Mouse (Mus musculus): ENCODE data around the gene Drd4. TPM values are rescaled to one million over a fixed set of nuclear protein-coding genes. Genes with fewer than 3 reads are reported as not detected.
"Not testable (repeated sequence)": the region's sequence is repeated elsewhere in the genome, so short reads cannot be mapped to it uniquely, and the experiment has no call there.

The Drd4 gene
- polyA plus RNA-seq (2015; fragmentation: Nextera tagmentation; extraction: Ambion mirVana): 0.18 and 0.22 TPM in 2 replicates

DNA sequence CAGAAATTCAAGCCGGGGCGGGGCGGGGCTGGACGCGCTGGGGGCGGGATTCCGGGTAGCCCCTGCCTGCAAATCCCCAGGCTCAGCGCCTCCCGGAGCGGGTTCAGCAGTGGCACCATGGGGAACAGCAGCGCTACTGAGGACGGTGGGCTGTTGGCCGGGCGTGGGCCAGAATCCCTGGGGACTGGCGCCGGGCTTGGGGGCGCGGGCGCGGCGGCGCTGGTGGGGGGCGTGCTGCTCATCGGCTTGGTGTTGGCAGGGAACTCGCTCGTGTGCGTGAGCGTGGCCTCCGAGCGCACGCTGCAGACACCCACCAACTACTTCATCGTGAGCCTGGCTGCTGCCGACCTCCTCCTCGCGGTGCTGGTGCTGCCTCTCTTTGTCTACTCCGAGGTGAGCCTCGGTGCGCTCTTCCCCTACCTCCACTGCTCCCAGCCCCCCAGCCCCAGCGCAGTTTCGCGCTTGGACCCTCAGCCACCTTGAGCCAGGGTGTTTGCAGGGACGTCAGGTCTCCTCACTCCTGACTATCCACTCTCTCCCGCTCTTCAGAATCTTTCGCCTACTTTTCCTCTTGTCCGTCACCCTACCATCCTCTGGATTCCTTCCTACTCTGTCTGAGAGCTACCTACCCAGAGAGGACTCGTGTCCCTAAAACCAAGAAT lies at the start of gene Drd4:
Drd4 (plus strand) TSS at position 86 of the 662 bp plus-strand sequence.
- 3% methylated on average over 46 of the region's 46 CpGs for WGBS
- peak within 1 kb of the TSS; percentile 51 for H3K4me3 ChIP-seq
- H3K4me1 ChIP-seq (replicated peaks): peaks cover 28% of the 10 kb centered on the region
- H3K4me2 ChIP-seq: peak within 1 kb of the TSS; percentile 83
- H3K27ac ChIP-seq: no peak within 1 kb of the TSS
- no peaks in the 10 kb centered on the region for H3K36me3 ChIP-seq
- H3K9me3 ChIP-seq (replicated peaks): no peaks in the 10 kb centered on the region
- peak within 1 kb of the TSS; percentile 47 for H3K9ac ChIP-seq
- no peak; the same call in 1 of the 2 replicates for ATAC-seq (replicated peaks; ENCODE audit: insufficient number of reproducible peaks, insufficient read depth, low FRiP score, low read depth)
- peaks cover 56% of the 10 kb centered on the region for H3K27me3 ChIP-seq

DNA sequence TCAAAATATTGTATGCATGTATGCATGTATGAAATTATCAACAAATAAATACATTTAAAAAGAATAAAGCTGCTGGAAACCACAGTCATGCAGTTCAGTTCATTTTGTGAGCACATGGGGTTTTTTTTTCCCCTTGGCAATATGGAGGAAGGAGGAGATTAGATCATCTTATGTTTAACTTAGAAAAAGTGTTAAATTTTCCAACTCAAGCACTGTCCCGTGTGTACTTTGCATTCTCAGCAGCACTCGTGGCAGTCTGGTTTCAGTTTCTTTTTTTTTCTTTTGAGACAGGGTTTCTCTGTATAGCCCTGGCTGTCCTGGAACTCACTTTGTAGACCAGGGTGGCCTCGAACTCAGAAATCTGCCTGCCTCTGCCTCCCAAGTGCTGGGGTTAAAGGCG lies 41.3 kb upstream of the Drd4 start:
- not testable (repeated sequence) for H3K27me3 ChIP-seq; H3K9ac ChIP-seq; H3K4me2 ChIP-seq; H3K9me3 ChIP-seq (replicated peaks); H3K4me1 ChIP-seq (replicated peaks); ATAC-seq (replicated peaks; ENCODE audit: insufficient number of reproducible peaks, insufficient read depth, low FRiP score, low read depth); H3K4me3 ChIP-seq; H3K27ac ChIP-seq
- H3K36me3 ChIP-seq: peaks cover 85% of the 10 kb centered on the region
- 85% methylated on average over 4 of the region's 4 CpGs for WGBS

- no peak for ATAC-seq (replicated peaks; ENCODE audit: insufficient number of reproducible peaks, insufficient read depth, low FRiP score, low read depth)
- H3K4me3 ChIP-seq: no peak overlapping the region
- no peak overlapping the region for H3K9ac ChIP-seq
- H3K4me1 ChIP-seq (replicated peaks): no peaks in the 10 kb centered on the region
- H3K36me3 ChIP-seq: peaks cover 84% of the 10 kb centered on the region
- H3K4me2 ChIP-seq: no peak overlapping the region
- H3K27me3 ChIP-seq: no peaks in the 10 kb centered on the region
- no peaks in the 10 kb centered on the region for H3K9me3 ChIP-seq (replicated peaks)
- WGBS: 82% methylated on average over 10 of the region's 10 CpGs
- no peak overlapping the region for H3K27ac ChIP-seq
These were observed 35.6 kb upstream of the Drd4 start for GRCm38 (mm10) chr7:141256159-141256558.

DNA sequence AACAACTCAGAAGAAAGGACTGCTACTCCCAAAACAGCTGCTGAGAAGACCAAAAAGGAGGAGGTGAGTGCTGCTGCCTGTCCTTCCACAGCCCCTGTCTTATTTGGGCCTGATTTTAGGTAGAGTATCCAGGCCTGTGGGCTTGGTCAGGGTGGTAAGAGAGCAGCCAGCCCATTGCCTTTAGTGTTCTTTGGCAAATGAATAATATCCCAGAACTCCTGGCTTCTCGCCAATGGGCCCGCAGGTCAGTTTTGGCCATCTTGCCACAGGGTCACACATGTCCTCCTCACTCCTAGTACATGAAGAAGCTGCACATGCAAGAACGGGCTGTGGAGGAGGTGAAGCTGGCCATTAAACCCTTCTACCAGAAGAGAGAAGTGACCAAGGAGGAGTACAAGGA lies 30.3 kb upstream of the Drd4 start:
- Histone ChIP-seq H3K27me3 (no peaks in the 10 kb centered on the region), H3K9ac (no peak overlapping the region), H3K27ac (no peak overlapping the region), H3K4me2 (no peak overlapping the region), H3K36me3 (peaks cover 76% of the 10 kb centered on the region), H3K4me3 (no peak overlapping the region), H3K4me1 (replicated peaks) (peaks cover 14% of the 10 kb centered on the region), H3K9me3 (replicated peaks) (no peaks in the 10 kb centered on the region)
- 91% methylated on average over 3 of the region's 3 CpGs for WGBS
- no peak for ATAC-seq (replicated peaks; ENCODE audit: insufficient number of reproducible peaks, insufficient read depth, low FRiP score, low read depth)

- Histone ChIP-seq H3K36me3 (peaks cover 54% of the 10 kb centered on the region), H3K4me1 (replicated peaks) (peaks cover 16% of the 10 kb centered on the region), H3K9ac (no peak overlapping the region), H3K9me3 (replicated peaks) (no peaks in the 10 kb centered on the region), H3K4me3 (no peak overlapping the region), H3K4me2 (no peak overlapping the region), H3K27me3 (no peaks in the 10 kb centered on the region), H3K27ac (no peak overlapping the region)
- whole genome bisulfite sequencing: 86% methylated on average over 13 of the region's 13 CpGs
- ATAC-seq (replicated peaks; ENCODE audit: insufficient number of reproducible peaks, insufficient read depth, low FRiP score, low read depth): no peak
These were observed 28.2 kb upstream of the Drd4 start for GRCm38 (mm10) chr7:141263640-141264039.

DNA sequence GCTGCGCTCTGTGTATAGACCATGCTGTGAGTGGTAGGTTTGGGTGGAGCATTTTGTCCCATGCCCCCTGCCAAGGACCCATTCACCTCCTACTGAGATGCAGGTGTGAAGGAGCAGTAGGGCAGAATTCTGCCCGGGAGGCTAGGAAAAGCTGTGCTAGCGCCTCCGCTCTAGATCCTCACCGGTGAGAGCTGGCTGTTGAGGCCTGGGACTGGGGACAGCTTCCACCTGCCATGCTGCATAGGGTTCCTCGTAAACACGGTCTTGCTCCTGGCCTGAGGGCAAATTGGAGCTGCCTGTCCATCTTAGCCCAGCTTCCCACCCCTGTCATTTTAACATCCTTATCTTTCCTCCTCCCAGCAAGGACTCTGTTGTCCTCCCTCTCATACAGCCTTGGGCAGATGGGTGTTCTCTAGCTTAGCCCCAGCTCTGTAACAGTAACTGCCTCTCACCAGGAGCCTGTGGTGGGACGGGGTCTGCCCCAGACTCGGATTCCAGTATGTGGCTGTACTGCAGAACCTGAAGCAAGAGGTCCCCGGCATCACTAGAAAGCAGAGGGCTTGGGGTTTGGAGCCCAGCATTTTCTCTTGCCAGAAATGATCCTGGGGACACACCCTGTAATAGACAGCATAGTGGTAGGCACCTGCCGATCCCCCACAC lies 27.6 kb upstream of the Drd4 start:
- no peak overlapping the region for H3K4me3 ChIP-seq
- H3K36me3 ChIP-seq: peaks cover 49% of the 10 kb centered on the region
- no peaks in the 10 kb centered on the region for H3K9me3 ChIP-seq (replicated peaks)
- H3K27ac ChIP-seq: no peak overlapping the region
- H3K4me2 ChIP-seq: no peak overlapping the region
- H3K4me1 ChIP-seq (replicated peaks): peaks cover 16% of the 10 kb centered on the region
- no peak for ATAC-seq (replicated peaks; ENCODE audit: insufficient number of reproducible peaks, insufficient read depth, low FRiP score, low read depth)
- 70% methylated on average over 11 of the region's 11 CpGs for WGBS
- no peak overlapping the region for H3K9ac ChIP-seq
- no peaks in the 10 kb centered on the region for H3K27me3 ChIP-seq

DNA sequence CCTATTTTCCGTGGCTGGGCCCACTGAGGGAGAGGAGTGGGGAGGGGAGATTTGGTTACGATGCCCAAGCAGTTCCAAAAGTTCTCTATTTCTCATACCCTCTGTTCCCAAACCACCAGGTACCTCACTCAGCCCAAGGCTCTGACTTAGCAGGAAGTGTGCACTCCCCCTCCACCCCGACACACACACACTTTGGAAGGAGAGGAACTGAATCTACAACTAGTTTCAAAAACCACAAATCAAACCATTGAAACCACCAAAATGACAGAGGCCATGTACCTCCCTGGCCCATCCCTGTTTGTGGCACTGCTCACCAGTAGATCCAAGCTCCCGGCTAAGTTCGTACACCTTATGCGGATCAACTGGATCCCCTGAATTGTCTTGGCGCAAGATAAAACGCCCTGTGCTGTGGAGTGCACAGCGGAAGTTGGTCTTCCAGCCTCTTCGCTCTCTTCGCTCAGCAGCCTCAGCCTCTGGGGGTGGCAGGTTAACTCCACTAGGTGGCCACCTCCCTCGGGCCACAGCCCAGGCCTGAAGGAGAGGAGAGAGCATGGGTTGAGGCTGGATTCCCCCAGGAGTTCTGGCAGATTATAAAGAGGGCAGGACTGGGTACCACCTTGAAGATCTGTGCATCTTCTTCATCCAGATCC lies 26.9 kb upstream of the Drd4 start:
- Histone ChIP-seq H3K27ac (no peak overlapping the region), H3K9ac (no peak overlapping the region), H3K27me3 (no peaks in the 10 kb centered on the region), H3K4me1 (replicated peaks) (peaks cover 16% of the 10 kb centered on the region), H3K9me3 (replicated peaks) (no peaks in the 10 kb centered on the region), H3K4me2 (peak overlapping the region; percentile 89), H3K36me3 (peaks cover 42% of the 10 kb centered on the region), H3K4me3 (peak overlapping the region; percentile 71)
- 30% methylated on average over 12 of the region's 12 CpGs for WGBS
- no peak for ATAC-seq (replicated peaks; ENCODE audit: insufficient number of reproducible peaks, insufficient read depth, low FRiP score, low read depth)

- Histone ChIP-seq H3K4me3 (peak overlapping the region; percentile 71), H3K4me1 (replicated peaks) (peaks cover 16% of the 10 kb centered on the region), H3K9me3 (replicated peaks) (no peaks in the 10 kb centered on the region), H3K27me3 (no peaks in the 10 kb centered on the region), H3K4me2 (peak overlapping the region; percentile 89), H3K36me3 (peaks cover 37% of the 10 kb centered on the region), H3K27ac (no peak overlapping the region), H3K9ac (no peak overlapping the region)
- no peak for ATAC-seq (replicated peaks; ENCODE audit: insufficient number of reproducible peaks, insufficient read depth, low FRiP score, low read depth)
- WGBS: 36% methylated on average over 11 of the region's 11 CpGs
These were observed 26.4 kb upstream of the Drd4 start for GRCm38 (mm10) chr7:141265411-141265738.

- H3K4me2 ChIP-seq: peak within 1 kb of the TSS; percentile 89
- peak within 1 kb of the TSS; percentile 69 for H3K9ac ChIP-seq
- WGBS: 8% methylated on average over 25 of the region's 25 CpGs
- ATAC-seq (replicated peaks; ENCODE audit: insufficient number of reproducible peaks, insufficient read depth, low FRiP score, low read depth): peak; percentile 73
- peak within 1 kb of the TSS; percentile 71 for H3K4me3 ChIP-seq
- H3K27me3 ChIP-seq: no peaks in the 10 kb centered on the region
- peaks cover 16% of the 10 kb centered on the region for H3K4me1 ChIP-seq (replicated peaks)
- 0 out of 2 replicates have a peak within 1 kb of the TSS, but pooled peaks have one; percentile 9 for H3K27ac ChIP-seq
- H3K9me3 ChIP-seq (replicated peaks): no peaks in the 10 kb centered on the region
- peaks cover 31% of the 10 kb centered on the region for H3K36me3 ChIP-seq
These were observed 25.9 kb upstream of the Drd4 start, which contains the start of gene Irf7 for GRCm38 (mm10) chr7:141265739-141266561. TSS of gene Irf7 (minus strand) at chr7:141266481.

DNA sequence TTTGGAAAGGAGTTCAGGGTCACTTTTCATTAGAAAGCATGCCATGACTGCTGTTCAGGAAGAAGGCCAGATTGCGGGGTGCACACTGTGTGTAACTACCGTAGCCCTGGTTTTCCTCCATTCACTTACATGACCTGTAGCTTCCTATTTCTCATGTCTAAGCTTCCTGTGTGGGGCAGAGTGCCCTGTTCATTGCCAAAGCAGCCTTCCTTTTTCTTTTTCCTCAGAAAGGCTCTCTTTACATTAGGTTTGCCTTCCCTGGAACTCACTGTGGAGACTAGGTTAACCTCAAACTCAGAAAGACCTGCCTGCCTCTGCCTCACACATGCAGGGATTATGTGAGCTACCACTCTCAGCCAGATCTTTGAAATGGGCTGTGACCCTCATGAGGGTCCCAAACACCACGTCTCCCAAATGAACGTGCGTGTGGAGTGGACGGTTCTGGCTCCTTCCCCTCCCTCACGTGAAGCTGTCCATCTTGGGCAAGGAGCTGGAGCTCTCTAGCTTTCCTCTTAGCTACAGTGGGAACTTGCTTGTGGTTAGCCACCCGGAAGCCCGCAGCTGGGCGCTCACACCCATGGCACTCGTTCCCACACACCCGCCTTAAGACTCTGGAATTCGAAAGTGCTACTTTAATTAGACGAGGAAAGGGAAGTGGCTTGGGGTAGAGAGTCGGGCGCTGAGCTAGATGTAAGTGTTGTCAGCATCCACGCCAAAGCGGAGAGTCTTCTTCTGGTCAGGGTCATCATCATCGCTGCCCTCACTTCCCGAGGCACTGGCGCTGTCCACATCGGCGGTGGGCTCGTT lies 23.1 kb upstream of the Drd4 start:
- Histone ChIP-seq H3K4me1 (replicated peaks) (peaks cover 16% of the 10 kb centered on the region), H3K36me3 (peaks cover 5% of the 10 kb centered on the region; the same call in 1 of the 2 replicates), H3K9ac (no peak overlapping the region), H3K4me2 (peak overlapping the region; percentile 52), H3K27ac (no peak overlapping the region), H3K9me3 (replicated peaks) (no peaks in the 10 kb centered on the region), H3K27me3 (no peaks in the 10 kb centered on the region), H3K4me3 (peak overlapping the region; percentile 19)
- ATAC-seq (replicated peaks; ENCODE audit: insufficient number of reproducible peaks, insufficient read depth, low FRiP score, low read depth): no peak
- 60% methylated on average over 24 of the region's 24 CpGs for WGBS
